Mouse (Mus musculus): ENCODE measurements around the gene Ksr2.

DNA sequence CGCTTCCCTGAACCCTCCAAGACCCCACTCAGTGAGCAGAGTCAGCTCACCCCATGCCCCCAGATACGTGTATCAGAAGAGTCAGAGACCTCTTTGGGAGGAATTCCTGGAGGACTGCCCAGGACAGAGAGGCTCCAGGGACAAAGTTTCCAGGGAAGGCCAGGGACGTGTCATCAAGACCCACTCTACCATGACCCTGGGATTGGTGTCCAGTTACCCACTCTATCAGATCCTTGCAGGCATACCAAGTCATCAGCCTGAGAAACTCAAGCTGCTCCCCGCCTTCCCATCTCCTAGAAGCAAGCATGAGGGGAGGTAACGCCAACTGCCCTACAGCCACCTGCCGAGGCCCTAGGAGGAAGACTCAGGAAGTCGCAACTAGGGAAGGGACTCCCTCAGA, 406.6 kb downstream of the Ksr2 start:
- TF ChIP-seq CTCF (IDR thresholded peaks at IDR 0.05; ENCODE audit: low read depth, low read length): no peak
- no peak for TF ChIP-seq TAL1 (conservative IDR thresholded peaks at IDR 0.05; ENCODE audit: low read depth, low read length)

Data from G1E (cell line).